Mouse (Mus musculus) ES-E14 (cell line): Measurements from ENCODE around the gene Ghr.

ENCODE experiments used
- CHD2 ChIP-seq: IDR thresholded peaks from 2 replicates; pipeline ENCODE4 v1.6.1; 2014; ENCODE audit warnings: mild to moderate bottlenecking, low read depth, low read length, inconsistent platforms
- ZC3H11A ChIP-seq: IDR thresholded peaks from 2 replicates; pipeline ENCODE4 v1.6.1; 2012; ENCODE audit warnings: low read depth, mild to moderate bottlenecking, inconsistent platforms, low read length, borderline replicate concordance
- ZNF384 ChIP-seq: IDR thresholded peaks from 2 replicates; pipeline ENCODE4 v1.6.1; 2012; ENCODE audit warnings: low read depth, low read length, inconsistent platforms

DNA sequence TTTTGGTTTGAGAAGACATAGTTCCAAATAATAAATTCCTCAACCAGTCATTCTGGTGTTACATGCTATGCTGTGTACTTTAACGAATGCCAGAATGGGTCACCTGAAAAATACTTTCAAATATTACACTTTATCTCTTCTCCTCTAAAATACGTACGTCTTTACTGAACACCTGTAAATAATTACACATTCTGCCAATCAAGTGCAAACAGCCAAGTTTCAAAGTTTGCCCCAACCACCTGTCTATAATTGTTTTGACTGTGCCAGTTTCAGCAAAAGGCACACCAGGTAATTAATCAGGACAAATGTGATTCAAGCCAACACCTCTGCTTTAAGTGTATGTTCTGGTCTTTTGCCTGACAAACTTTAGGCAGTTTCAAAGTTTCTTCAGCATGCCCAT is 94.7 kb downstream of the Ghr start:
- no peak for TF ChIP-seq ZC3H11A
- TF ChIP-seq ZNF384, result no peak
- no peak for TF ChIP-seq CHD2
